Mouse (Mus musculus) lung, embryonic 14.5 days (tissue): ENCODE measurements around the gene Ydjc. TPM values are rescaled to one million over a fixed set of nuclear protein-coding genes. Genes with fewer than 3 reads are reported as not detected.

Experiments used
- ATAC-seq: fragments of 200-750 bp; cut with Nextera tagmentation; 2 replicates; pipeline ENCODE4 v1.8.0; 2017; ENCODE audit warnings: mild to moderate bottlenecking, moderate TSS enrichment, moderate library complexity; ENCODE audit not compliant: insufficient read depth
- DNase-seq: peaks from one replicate; pipeline ENCODE4 v3.0.0-alpha.2; 2015
- H3K27ac ChIP-seq: fragments of 300-500 bp; sonication (generic); 2 replicates; pipeline ENCODE4 v1.5.1; 2014; ENCODE audit warnings: low read depth, mild to moderate bottlenecking, moderate library complexity
- H3K27me3 ChIP-seq: fragments of 300-500 bp; sonication (generic); 2 replicates; pipeline ENCODE4 v1.6.1; 2014; ENCODE audit warnings: low read length, control low read depth; ENCODE audit not compliant: insufficient read depth
- H3K36me3 ChIP-seq: fragments of 300-500 bp; sonication (generic); 2 replicates; pipeline ENCODE4 v1.6.1; 2014; ENCODE audit warnings: control low read depth; ENCODE audit not compliant: insufficient read depth
- H3K4me1 ChIP-seq: fragments of 300-500 bp; sonication (generic); 2 replicates; pipeline ENCODE4 v1.6.1; 2014; ENCODE audit warnings: antibody characterized with exemption, control low read depth; ENCODE audit not compliant: insufficient read depth
- H3K4me2 ChIP-seq: fragments of 300-500 bp; sonication (generic); 2 replicates; pipeline ENCODE4 v1.6.1; 2014; ENCODE audit warnings: mild to moderate bottlenecking
- H3K4me3 ChIP-seq: fragments of 300-500 bp; sonication (generic); 2 replicates; pipeline ENCODE4 v1.5.1; 2014; ENCODE audit warnings: low read depth, low read length
- H3K9ac ChIP-seq: fragments of 300-500 bp; sonication (generic); 2 replicates; pipeline ENCODE4 v1.6.1; 2014
- H3K9me3 ChIP-seq: fragments of 300-500 bp; sonication (generic); 2 replicates; pipeline ENCODE4 v1.6.1; 2016; ENCODE audit warnings: low read depth, low read length, control low read depth
- CTCF ChIP-seq: IDR thresholded peaks from 2 replicates; pipeline ENCODE4 v1.5.1; 2016; ENCODE audit warnings: antibody characterized with exemption, low read depth
- WGBS: fragments of 180-500 bp; shearing (Covaris S2); extraction: QIAGEN DNeasy Blood & Tissue Kit; methylation state at CpG from one replicate; pipeline ENCODE4 v1.1.7; 2014; 5-methylcytosine and 5-hydroxymethylcytosine counted together
- polyA plus RNA-seq: library from polyadenylated mRNA; unstranded; fragments of >200 nt; fragmentation: Nextera tagmentation; extraction: Ambion mirVana; gene quantifications from 2 replicates; pipeline ENCODE4 v1.2.1, GENCODE M21; 2014

Ydjc gene
- polyA plus RNA-seq: 10.1 TPM in 2 replicates

GRCm38 (mm10) chr16:17144339-17144738 lies at the start of gene Ydjc:
Gene Ydjc, plus strand, starts transcription at chr16:17144621.
- no peak within 1 kb of the TSS for H3K4me2 ChIP-seq
- H3K27ac ChIP-seq: no peak within 1 kb of the TSS
- peaks cover 14% of the 10 kb centered on the region for H3K4me1 ChIP-seq
- H3K36me3 ChIP-seq: no peaks in the 10 kb centered on the region
- H3K9ac ChIP-seq: no peak within 1 kb of the TSS
- WGBS: 21% methylated on average over 7 of the region's 7 CpGs
- H3K9me3 ChIP-seq: no peaks in the 10 kb centered on the region
- no peak for TF ChIP-seq CTCF
- no peak for ATAC-seq
- peak; percentile 60 for DNase-seq
- no peak within 1 kb of the TSS for H3K4me3 ChIP-seq
- no peaks in the 10 kb centered on the region for H3K27me3 ChIP-seq

GRCm38 (mm10) chr16:17096938-17097337 lies 47.5 kb upstream of the Ydjc start:
- H3K4me1 ChIP-seq: no peaks in the 10 kb centered on the region
- 91% methylated on average over 3 of the region's 3 CpGs for WGBS
- H3K27ac ChIP-seq: no peak overlapping the region
- DNase-seq (no peak), ATAC-seq (no peak)
- TF ChIP-seq CTCF: no peak
- H3K4me3 ChIP-seq: no peak overlapping the region
- no peaks in the 10 kb centered on the region for H3K9me3 ChIP-seq
- no peaks in the 10 kb centered on the region for H3K27me3 ChIP-seq
- no peak overlapping the region for H3K9ac ChIP-seq
- no peak overlapping the region for H3K4me2 ChIP-seq
- peaks cover 84% of the 10 kb centered on the region for H3K36me3 ChIP-seq

- no peak for TF ChIP-seq CTCF
- peaks cover 78% of the 10 kb centered on the region for H3K36me3 ChIP-seq
- 60% methylated on average over 7 of the region's 7 CpGs for WGBS
- ATAC-seq: peak; percentile 59; the same call in 1 of the 2 replicates
- no peak overlapping the region for H3K4me3 ChIP-seq
- H3K4me2 ChIP-seq: no peak overlapping the region
- no peaks in the 10 kb centered on the region for H3K27me3 ChIP-seq
- DNase-seq: peak; percentile 75
- no peak overlapping the region for H3K9ac ChIP-seq
- peaks cover 10% of the 10 kb centered on the region for H3K4me1 ChIP-seq
- H3K9me3 ChIP-seq: no peaks in the 10 kb centered on the region
- peak overlapping the region; percentile 32 for H3K27ac ChIP-seq
These were observed 41.7 kb upstream of the Ydjc start for GRCm38 (mm10) chr16:17102630-17103220.

GRCm38 (mm10) chr16:17104600-17104999 lies 39.8 kb upstream of the Ydjc start:
- no peak overlapping the region for H3K27ac ChIP-seq
- no peak overlapping the region for H3K9ac ChIP-seq
- peaks cover 10% of the 10 kb centered on the region for H3K4me1 ChIP-seq
- H3K27me3 ChIP-seq: no peaks in the 10 kb centered on the region
- H3K4me3 ChIP-seq: no peak overlapping the region
- DNase-seq: peak; percentile 93
- 0 out of 2 replicates have a peak, but pooled peaks have one; percentile 1 for TF ChIP-seq CTCF
- peaks cover 73% of the 10 kb centered on the region for H3K36me3 ChIP-seq
- ATAC-seq: peak; percentile 88
- H3K9me3 ChIP-seq: no peaks in the 10 kb centered on the region
- H3K4me2 ChIP-seq: no peak overlapping the region
- 48% methylated on average over 4 of the region's 4 CpGs for WGBS

GRCm38 (mm10) chr16:17110771-17111743 lies 33.4 kb upstream of the Ydjc start, which contains the start of gene Ppil2:
Gene Ppil2, minus strand, starts transcription at chr16:17111257.
- Histone ChIP-seq H3K4me2 (peak within 1 kb of the TSS; percentile 69), H3K9me3 (no peaks in the 10 kb centered on the region), H3K36me3 (peaks cover 38% of the 10 kb centered on the region), H3K27ac (no peak within 1 kb of the TSS; the same call in 1 of the 2 replicates), H3K9ac (peak within 1 kb of the TSS; percentile 80), H3K4me3 (peak within 1 kb of the TSS; percentile 62), H3K4me1 (peaks cover 6% of the 10 kb centered on the region; the same call in 1 of the 2 replicates), H3K27me3 (no peaks in the 10 kb centered on the region)
- no peak for TF ChIP-seq CTCF
- WGBS: 6% methylated on average over 37 of the region's 38 CpGs
- DNase-seq: peak; percentile 89
- ATAC-seq: peak; percentile 88

GRCm38 (mm10) chr16:17117309-17117799 lies 27.1 kb upstream of the Ydjc start:
- no peak for DNase-seq
- H3K9ac ChIP-seq: no peak overlapping the region
- no peak overlapping the region for H3K4me3 ChIP-seq
- no peak for TF ChIP-seq CTCF
- ATAC-seq: no peak
- no peak overlapping the region for H3K4me2 ChIP-seq
- H3K36me3 ChIP-seq: peaks cover 69% of the 10 kb centered on the region
- no peaks in the 10 kb centered on the region for H3K4me1 ChIP-seq
- WGBS: 83% methylated on average over 5 of the region's 5 CpGs
- H3K27ac ChIP-seq: no peak overlapping the region
- no peaks in the 10 kb centered on the region for H3K9me3 ChIP-seq
- H3K27me3 ChIP-seq: no peaks in the 10 kb centered on the region

- 0 out of 2 replicates have a peak, but pooled peaks cover 6% of the 10 kb centered on the region for H3K4me1 ChIP-seq
- H3K9me3 ChIP-seq: no peaks in the 10 kb centered on the region
- WGBS: 77% methylated on average over 14 of the region's 14 CpGs
- H3K27ac ChIP-seq: no peak overlapping the region
- H3K4me3 ChIP-seq: no peak overlapping the region
- H3K27me3 ChIP-seq: no peaks in the 10 kb centered on the region
- H3K9ac ChIP-seq: no peak overlapping the region
- H3K36me3 ChIP-seq: peaks cover 52% of the 10 kb centered on the region
- no peak overlapping the region for H3K4me2 ChIP-seq
- TF ChIP-seq CTCF: no peak
- no peak for DNase-seq
- no peak for ATAC-seq
These were observed 22.9 kb upstream of the Ydjc start for GRCm38 (mm10) chr16:17121569-17121968.
